In genomic region chr3:59175234-59175633, GRCm38 (mm10) we compare ENCODE assay signal across 9 mouse cellular contexts. TPM values are rescaled to one million over a fixed set of nuclear protein-coding genes. Genes with fewer than 3 reads are reported as not detected.
DNase-seq lines count a peak whose midpoint lies in the region; ATAC-seq and TF ChIP-seq lines count a peak whose summit lies in the region.
"Had no signal": no experiment of that assay in that cellular context is flagged by ENCODE, and none has a peak within 500 bp of the region (broad histone marks: within the 10 kb centered on the region; RNA-seq: fewer than 3 reads in every experiment).

No protein-coding gene starts in this region.

- no peaks in the 10 kb centered on the region for H3K36me3 ChIP-seq in C2C12 (ENCODE audit: control insufficient read depth, insufficient read depth)
- no peaks in the 10 kb centered on the region for H3K36me3 ChIP-seq in CH12.LX (replicated peaks in 1 of 2; ENCODE audit: control insufficient read depth in 1 of 2, insufficient read depth in 1 of 2, low read length in 1 of 2)
- H3K36me3 ChIP-seq in heart, embryonic 16.5 days (ENCODE audit: control insufficient read depth, insufficient read depth), result no peaks in the 10 kb centered on the region

- dilution Hi-C loops in CH12.LX (cut with MboI; ENCODE audit: extremely low pct_ligation_motif_present, extremely low pct_unique_long_range_greater_than_20kb, low sequenced_read_pairs), result no loop called here

- no peaks in the 10 kb centered on the region for H3K27me3 ChIP-seq in C2C12 (ENCODE audit: control insufficient read depth, insufficient read depth, insufficient read length)
- no peaks in the 10 kb centered on the region for H3K27me3 ChIP-seq in CH12.LX (replicated peaks)
- H3K27me3 ChIP-seq in heart, embryonic 16.5 days (ENCODE audit: control insufficient read depth, insufficient read depth, low read length), result no peaks in the 10 kb centered on the region

- H3K9me3 ChIP-seq in CH12.LX (replicated peaks; ENCODE audit: low read length), result no peaks in the 10 kb centered on the region
- no peaks in the 10 kb centered on the region for H3K9me3 ChIP-seq in heart, embryonic 16.5 days (replicated peaks; ENCODE audit: control insufficient read depth, low read length)

- H3K4me3 ChIP-seq in C2C12 (ENCODE audit: insufficient read depth, poor library complexity, severe bottlenecking) (no peak overlapping the region), CH12.LX (replicated peaks in 1 of 3; ENCODE audit: low read depth in 2 of 3, low read length in 2 of 3, poor library complexity in 1 of 3) (no peak overlapping the region)
- H3K4me3 ChIP-seq in heart, embryonic 16.5 days (ENCODE audit: low read length), result no peak overlapping the region

- peak; percentile 30 for TF ChIP-seq CTCF in C2C12 (IDR thresholded peaks at IDR 0.05; ENCODE audit: control insufficient read depth, insufficient read depth, insufficient read length)
- peak; percentile 72 to 93 for TF ChIP-seq CTCF in CH12.LX (conservative IDR thresholded peaks at IDR 0.05 in 1 of 2, IDR thresholded peaks at IDR 0.05 in 1 of 2; ENCODE audit: low read depth in 2 of 2, low read length in 2 of 2)

- peak; percentile 55 for ATAC-seq in heart, embryonic 16.5 days (replicated peaks; ENCODE audit: extremely low read depth, insufficient read depth, low FRiP score)
- ATAC-seq in megakaryocyte, adult 5-6 weeks (ENCODE audit: poor library complexity, severe bottlenecking), result peak; percentile 92

- no peak for TF ChIP-seq EP300 in CH12.LX (IDR thresholded peaks at IDR 0.05; ENCODE audit: low read length)

- H3K4me2 ChIP-seq in CH12.LX (ENCODE audit: insufficient read depth, low read depth, poor library complexity, severe bottlenecking), result peak overlapping the region; percentile 92; the same call in 1 of the 2 replicates
- no peak overlapping the region for H3K4me2 ChIP-seq in heart, embryonic 16.5 days (ENCODE audit: low read depth, low read length)

- H3K4me1 ChIP-seq in CH12.LX (ENCODE audit: control insufficient read depth in 1 of 2, insufficient read depth in 2 of 2), result peaks cover 0 to 19% of the 10 kb centered on the region in 2 experiments; a peak in 2 of 4 replicates
- peaks cover 11% of the 10 kb centered on the region for H3K4me1 ChIP-seq in heart, embryonic 16.5 days (ENCODE audit: control insufficient read depth, insufficient read depth, low read length)

- H3K79me3 ChIP-seq in C2C12 (ENCODE audit: low read depth), result no peaks in the 10 kb centered on the region

- 32% methylated on average over 5 of the region's 5 CpGs for WGBS in heart, embryonic 16.5 days

- DNase-seq in CH12.LX (ENCODE audit: extremely low read depth), result peak; percentile 75
- peak; percentile 81 for DNase-seq in cerebellum, adult 9-11 months
- DNase-seq in layer of hippocampus, adult 18-20 months (ENCODE audit: low spot score in 2 of 2), result peak; percentile 37 to 67
- DNase-seq in skeletal muscle tissue, adult 2 months (ENCODE audit: low read depth, low spot score), result peak; percentile 10

- H3K27ac ChIP-seq in CH12.LX (ENCODE audit: insufficient read depth, low read depth), result no peak overlapping the region
- no peak overlapping the region for H3K27ac ChIP-seq in heart, embryonic 16.5 days (ENCODE audit: low read length)

- in situ Hi-C loops in CH12.LX (cut with MboI; ENCODE audit: low pct_ligation_motif_present, low pct_unique_long_range_greater_than_20kb, low sequenced_read_pairs), result no loop called here

- no peak overlapping the region for H3ac ChIP-seq in C2C12 (ENCODE audit: control insufficient read depth, insufficient read length, low read depth)

- no peak overlapping the region for H3K9ac ChIP-seq in CH12.LX (ENCODE audit: insufficient read depth, low read depth)
- no peak overlapping the region for H3K9ac ChIP-seq in heart, embryonic 16.5 days (ENCODE audit: low read length)

- TF ChIP-seq RAD21 in CH12.LX (IDR thresholded peaks at IDR 0.05; ENCODE audit: low read depth, low read length), result no peak; the same call in none of the 2 replicates

- no peak for TF ChIP-seq POLR2A in CH12.LX (IDR thresholded peaks at IDR 0.05; ENCODE audit: low read depth, low read length)

- H3K79me2 ChIP-seq in C2C12 (ENCODE audit: control insufficient read depth, insufficient read depth) (no peaks in the 10 kb centered on the region), CH12.LX (replicated peaks; ENCODE audit: control insufficient read depth, extremely low read depth, insufficient read depth, poor library complexity, severe bottlenecking) (no peaks in the 10 kb centered on the region)

TF ChIP-seq in C2C12, 6 proteins besides CTCF, POLR2A, EP300 and RAD21:
- no peak for TF ChIP-seq MAX (IDR thresholded peaks at IDR 0.05)
- no peak for TF ChIP-seq MYOG (IDR thresholded peaks at IDR 0.05; ENCODE audit: control insufficient read depth, extremely low read depth, insufficient read length)
- TF ChIP-seq CEBPB (IDR thresholded peaks at IDR 0.05; ENCODE audit: low read depth), result no peak
- TF ChIP-seq MYOD1 (IDR thresholded peaks at IDR 0.05; ENCODE audit: control insufficient read depth, insufficient read length, low read depth), result no peak
- no peak for TF ChIP-seq USF1 (IDR thresholded peaks at IDR 0.05; ENCODE audit: low read depth)
- no peak for TF ChIP-seq FOSL1 (IDR thresholded peaks at IDR 0.05; ENCODE audit: insufficient read depth, low read length, poor library complexity, severe bottlenecking)

TF ChIP-seq in CH12.LX, 34 proteins besides CTCF, POLR2A, EP300 and RAD21:
- TF ChIP-seq SMC3 (IDR thresholded peaks at IDR 0.05; ENCODE audit: low read depth, low read length) (peak; percentile 95), HCFC1 (IDR thresholded peaks at IDR 0.05; ENCODE audit: low read depth, low read length) (no peak), ZC3H11A (IDR thresholded peaks at IDR 0.05; ENCODE audit: low read depth, low read length) (peak; percentile 73)

RNA-seq across cellular contexts. Expression of gene Gpr87, which starts 19.7 kb away (rescaled TPM):
- polyA plus RNA-seq in C2C12 (2012; fragmentation: generic; extraction: Trizol), result not detected
- total RNA-seq in CH12.LX (2012; rRNA removed), result not detected in 2 replicates
- total RNA-seq in CH12.LX (2014; rRNA removed), result not detected in 2 replicates
- polyA plus RNA-seq in CH12.LX (2012; ENCODE audit: insufficient read length, low read depth), result not detected in 2 replicates
- 0.36 and 1.1 TPM in 2 replicates for polyA plus RNA-seq in heart, embryonic 16.5 days (2015; fragmentation: Nextera tagmentation; extraction: Ambion mirVana)
- total RNA-seq in layer of hippocampus, adult 18-20 months (2021), result not detected
- total RNA-seq in megakaryocyte, adult 5-6 weeks (2015), result not detected in 2 replicates
- total RNA-seq in megakaryocyte, adult 5-6 weeks (2017), result not detected in 2 replicates
- polyA plus RNA-seq: heart, embryonic 14.5 days; testis, adult 2 months had no signal

RNA-seq across cellular contexts. Expression of gene P2ry14, which starts 21.8 kb away (rescaled TPM):
- polyA plus RNA-seq in C2C12 (2012; fragmentation: generic; extraction: Trizol) (not detected), CH12.LX (2012; ENCODE audit: insufficient read length, low read depth) (0.20 and 0.46 TPM in 2 replicates)
- total RNA-seq in CH12.LX (2012; rRNA removed) (0.25 and 0.34 TPM in 2 replicates), CH12.LX (2014; rRNA removed) (0.24 and 0.32 TPM in 2 replicates)
- polyA plus RNA-seq in heart, embryonic 16.5 days (2015; fragmentation: Nextera tagmentation; extraction: Ambion mirVana), result 2.8 and 4.0 TPM in 2 replicates
- 1 to 10 TPM; 1.4 to 2.0 TPM for total RNA-seq in layer of hippocampus, adult 18-20 months (2021)
- 7.0 and 11.9 TPM in 2 replicates for total RNA-seq in megakaryocyte, adult 5-6 weeks (2015)
- 6.2 and 6.8 TPM in 2 replicates for total RNA-seq in megakaryocyte, adult 5-6 weeks (2017)

RNA-seq across cellular contexts. Expression of gene P2ry13, which starts 35.4 kb away (rescaled TPM):
- polyA plus RNA-seq in C2C12 (2012; fragmentation: generic; extraction: Trizol), result not detected
- 0.08 and 0.38 TPM in 2 replicates for total RNA-seq in CH12.LX (2012; rRNA removed)
- 1.2 and 1.3 TPM in 2 replicates for total RNA-seq in CH12.LX (2014; rRNA removed)
- 1.1 and 1.2 TPM in 2 replicates for polyA plus RNA-seq in CH12.LX (2012; ENCODE audit: insufficient read length, low read depth)
- polyA plus RNA-seq in heart, embryonic 16.5 days (2015; fragmentation: Nextera tagmentation; extraction: Ambion mirVana), result 0.85 and 1.1 TPM in 2 replicates
- 1 to 10 TPM; 7.9 to 9.8 TPM for total RNA-seq in layer of hippocampus, adult 18-20 months (2021)
- total RNA-seq in megakaryocyte, adult 5-6 weeks (2015), result 4.9 and 6.5 TPM in 2 replicates
- total RNA-seq in megakaryocyte, adult 5-6 weeks (2017), result 4.3 and 4.6 TPM in 2 replicates

Comparison
In these comparisons a context has a peak if more than half of its experiments do, and no peak if none do; other contexts are left out.
1. DNase-seq: peak in every context shown above with its lines; median percentile 81 in cerebellum, adult 9-11 months; 75 in CH12.LX; 52 in layer of hippocampus, adult 18-20 months; 10 in skeletal muscle tissue, adult 2 months.